Mouse (Mus musculus) lung, postnatal 0 days (tissue): ENCODE measurements around the gene Ankrd2. TPM values are rescaled to one million over a fixed set of nuclear protein-coding genes. Genes with fewer than 3 reads are reported as not detected.

ENCODE experiments used
- ATAC-seq: fragments of 200-750 bp; cut with Nextera tagmentation; 2 replicates; pipeline ENCODE4 v1.8.0; 2017; ENCODE audit warnings: moderate library complexity
- DNase-seq: peaks from one replicate; pipeline ENCODE4 v3.0.0-alpha.2; 2016; ENCODE audit warnings: low spot score
- H3K27ac ChIP-seq: fragments of 300-500 bp; sonication (generic); 2 replicates; pipeline ENCODE4 v1.5.1; 2014; ENCODE audit warnings: antibody characterized with exemption, mild to moderate bottlenecking, low read length, mixed read lengths
- H3K27me3 ChIP-seq: fragments of 300-500 bp; sonication (generic); replicated peaks from 2 replicates; pipeline ENCODE4 v1.6.1; 2014; ENCODE audit warnings: low read length, mixed read lengths; ENCODE audit not compliant: insufficient read depth
- H3K36me3 ChIP-seq: fragments of 300-500 bp; sonication (generic); 2 replicates; pipeline ENCODE4 v1.6.1; 2014; ENCODE audit warnings: low read length, mixed read lengths; ENCODE audit not compliant: insufficient read depth
- H3K4me1 ChIP-seq: fragments of 300-500 bp; sonication (generic); 2 replicates; pipeline ENCODE4 v1.6.1; 2014; ENCODE audit warnings: antibody characterized with exemption, low read depth, low read length, mixed read lengths; ENCODE audit not compliant: insufficient read depth
- H3K4me2 ChIP-seq: fragments of 300-500 bp; sonication (generic); replicated peaks from 2 replicates; pipeline ENCODE4 v1.6.1; 2014; ENCODE audit warnings: low read depth, mild to moderate bottlenecking, low read length, moderate library complexity, mixed read lengths
- H3K4me3 ChIP-seq: fragments of 300-500 bp; sonication (generic); 2 replicates; pipeline ENCODE4 v1.5.1; 2014; ENCODE audit warnings: low read depth, low read length
- H3K9ac ChIP-seq: fragments of 300-500 bp; sonication (generic); replicated peaks from 2 replicates; pipeline ENCODE4 v1.6.1; 2014; ENCODE audit warnings: low read depth, mild to moderate bottlenecking
- H3K9me3 ChIP-seq: fragments of 300-500 bp; sonication (generic); 2 replicates; pipeline ENCODE4 v1.6.1; 2016; ENCODE audit warnings: low read length, mixed read lengths
- CTCF ChIP-seq: IDR thresholded peaks from 2 replicates; pipeline ENCODE4 v1.5.1; 2016; ENCODE audit warnings: antibody characterized with exemption, mild to moderate bottlenecking
- EP300 ChIP-seq: IDR thresholded peaks from 2 replicates; pipeline ENCODE4 v1.6.1; 2016; ENCODE audit warnings: antibody characterized with exemption, mild to moderate bottlenecking, control low read depth
- WGBS: fragments of 180-500 bp; shearing (Covaris S2); extraction: QIAGEN DNeasy Blood & Tissue Kit; methylation state at CpG from one replicate; pipeline ENCODE4 v1.1.7; 2014; 5-methylcytosine and 5-hydroxymethylcytosine counted together
- polyA plus RNA-seq: library from polyadenylated mRNA; unstranded; fragments of >200 nt; fragmentation: Nextera tagmentation; extraction: Ambion mirVana; gene quantifications from 2 replicates; pipeline ENCODE4 v1.2.1, GENCODE M21; 2015

Ankrd2 gene
- polyA plus RNA-seq, 1 experiment from 2014 or later: 0.53 TPM

GRCm38 (mm10) chr19:41994023-41994422 is 41.8 kb upstream of the Ankrd2 start:
- Histone ChIP-seq H3K9me3 (no peaks in the 10 kb centered on the region), H3K4me1 (peaks cover 10% of the 10 kb centered on the region), H3K36me3 (no peaks in the 10 kb centered on the region), H3K9ac (no peak overlapping the region), H3K27me3 (no peaks in the 10 kb centered on the region), H3K4me3 (no peak overlapping the region), H3K4me2 (0 out of 2 replicates have a peak overlapping the region, but pooled peaks have one; percentile 17), H3K27ac (peak overlapping the region; percentile 65)
- TF ChIP-seq EP300 (peak; percentile 63), CTCF (no peak)
- ATAC-seq (peak; percentile 72), DNase-seq (peak; percentile 70)
- 75% methylated on average over 7 of the region's 7 CpGs for WGBS

- Histone ChIP-seq H3K4me2 (no peak overlapping the region), H3K4me1 (peaks cover 10% of the 10 kb centered on the region), H3K9ac (no peak overlapping the region), H3K36me3 (no peaks in the 10 kb centered on the region), H3K27me3 (no peaks in the 10 kb centered on the region), H3K4me3 (no peak overlapping the region), H3K27ac (no peak overlapping the region), H3K9me3 (no peaks in the 10 kb centered on the region)
- no peak for ATAC-seq
- 29% methylated on average over 1 of the region's 1 CpGs for WGBS
- TF ChIP-seq EP300 (no peak), CTCF (no peak)
- DNase-seq: no peak
These were observed 40.3 kb upstream of the Ankrd2 start for GRCm38 (mm10) chr19:41995483-41995882.

- no peaks in the 10 kb centered on the region for H3K36me3 ChIP-seq
- H3K4me3 ChIP-seq: no peak overlapping the region
- H3K27me3 ChIP-seq: no peaks in the 10 kb centered on the region
- H3K27ac ChIP-seq: no peak overlapping the region
- H3K4me2 ChIP-seq: no peak overlapping the region
- peaks cover 18% of the 10 kb centered on the region for H3K4me1 ChIP-seq
- H3K9me3 ChIP-seq: no peaks in the 10 kb centered on the region
- no peak for ATAC-seq
- WGBS: 73% methylated on average over 10 of the region's 10 CpGs
- no peak for DNase-seq
- TF ChIP-seq CTCF (no peak), EP300 (no peak)
- no peak overlapping the region for H3K9ac ChIP-seq
These were observed 38.7 kb upstream of the Ankrd2 start for GRCm38 (mm10) chr19:41997090-41997489.

- peaks cover 10% of the 10 kb centered on the region; the same call in 1 of the 2 replicates for H3K4me1 ChIP-seq
These were observed 36.8 kb upstream of the Ankrd2 start for GRCm38 (mm10) chr19:41998770-41999548.

GRCm38 (mm10) chr19:41999688-42000283 is 36.0 kb upstream of the Ankrd2 start:
- Histone ChIP-seq H3K27me3 (no peaks in the 10 kb centered on the region), H3K4me1 (peaks cover 9% of the 10 kb centered on the region; the same call in 1 of the 2 replicates), H3K9ac (no peak overlapping the region), H3K4me2 (no peak overlapping the region), H3K36me3 (no peaks in the 10 kb centered on the region), H3K4me3 (no peak overlapping the region), H3K27ac (peak overlapping the region; percentile 80), H3K9me3 (no peaks in the 10 kb centered on the region)
- TF ChIP-seq CTCF (no peak), EP300 (no peak)
- DNase-seq (peak; percentile 47), ATAC-seq (peak; percentile 2)
- 72% methylated on average over 4 of the region's 4 CpGs for WGBS

More at GRCm38 (mm10) chr19:41998770-41999548, 36.8 kb upstream of the Ankrd2 start:
- Histone ChIP-seq H3K27ac (no peak overlapping the region), H3K9ac (no peak overlapping the region), H3K4me3 (no peak overlapping the region), H3K27me3 (no peaks in the 10 kb centered on the region), H3K9me3 (no peaks in the 10 kb centered on the region), H3K36me3 (no peaks in the 10 kb centered on the region), H3K4me2 (no peak overlapping the region)
- no peak for TF ChIP-seq EP300
- no peak for TF ChIP-seq CTCF
- 67% methylated on average over 9 of the region's 9 CpGs for WGBS
- DNase-seq: no peak
- ATAC-seq: no peak

GRCm38 (mm10) chr19:42000446-42000958 is 35.3 kb upstream of the Ankrd2 start:
- 18% methylated on average over 4 of the region's 4 CpGs for WGBS
- ATAC-seq (peak; percentile 81), DNase-seq (peak; percentile 91)
- Histone ChIP-seq H3K4me1 (peaks cover 9% of the 10 kb centered on the region; the same call in 1 of the 2 replicates), H3K27me3 (no peaks in the 10 kb centered on the region), H3K4me2 (no peak overlapping the region), H3K36me3 (no peaks in the 10 kb centered on the region), H3K9me3 (no peaks in the 10 kb centered on the region), H3K27ac (peak overlapping the region; percentile 80), H3K9ac (no peak overlapping the region), H3K4me3 (no peak overlapping the region)
- TF ChIP-seq CTCF (no peak), EP300 (peak; percentile 41; the same call in 1 of the 2 replicates)
